Mouse (Mus musculus) heart, adult 8-10 months (tissue): ENCODE data around the gene Igsf21. TPM values are rescaled to one million over a fixed set of nuclear protein-coding genes. Genes with fewer than 3 reads are reported as not detected.

Experiments used
- DNase-seq: peaks from one replicate; pipeline ENCODE4 v3.0.0; 2022; ENCODE audit warnings: low spot score
- total RNA-seq, 4 experiments: library from RNA; stranded (reverse); gene quantifications; 2 replicates each; pipeline ENCODE4 v1.2.4; 2022

Igsf21 gene
- under 1 TPM in 3 of 4 experiments, not detected in 1; 0.12 to 0.52 (median 0.14) TPM for total RNA-seq

DNA sequence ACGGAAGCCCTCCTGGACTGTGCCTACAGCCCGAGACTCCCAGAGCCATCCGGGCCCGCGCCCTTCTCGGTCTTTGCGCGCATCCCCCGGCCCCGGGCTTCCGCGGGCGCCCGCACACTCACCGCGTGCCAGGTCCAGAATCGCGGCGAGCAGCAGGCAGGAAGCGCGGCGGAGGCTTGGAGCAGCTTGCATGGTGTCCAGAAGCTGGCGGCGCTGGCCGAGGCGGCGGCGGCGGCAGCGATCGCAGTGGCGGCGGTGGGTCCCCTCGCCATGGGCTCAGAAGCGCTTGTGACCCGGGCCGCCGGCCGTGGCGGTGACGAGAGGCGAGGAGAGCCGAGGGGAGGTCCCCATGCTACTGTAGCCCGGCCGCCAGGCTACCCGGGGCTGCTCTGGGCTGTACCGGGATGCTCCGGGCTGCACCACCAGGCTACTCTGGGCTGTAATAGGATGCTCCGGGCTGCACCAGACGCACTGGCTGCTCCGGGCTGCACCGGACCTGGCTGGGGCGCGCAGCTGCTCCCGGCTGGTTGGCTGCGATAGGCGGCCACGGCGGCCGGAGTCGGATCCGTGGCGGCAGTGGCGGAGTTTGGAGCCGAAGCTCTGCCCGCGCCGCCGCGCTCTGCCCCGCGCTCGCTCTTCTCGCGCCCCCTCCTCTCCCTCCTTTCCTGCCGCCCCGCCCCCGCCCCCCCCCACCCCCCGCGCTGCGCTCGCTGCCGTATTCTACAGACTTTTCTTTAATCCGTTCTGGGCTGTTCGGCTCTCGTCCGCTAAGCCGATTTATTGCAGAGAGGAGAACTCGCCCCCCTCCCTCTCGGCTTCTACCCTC, at the start of gene Igsf21:
Igsf21 (minus strand) TSS at position 605 of the 826 bp plus-strand sequence.
- no peak for DNase-seq

DNA sequence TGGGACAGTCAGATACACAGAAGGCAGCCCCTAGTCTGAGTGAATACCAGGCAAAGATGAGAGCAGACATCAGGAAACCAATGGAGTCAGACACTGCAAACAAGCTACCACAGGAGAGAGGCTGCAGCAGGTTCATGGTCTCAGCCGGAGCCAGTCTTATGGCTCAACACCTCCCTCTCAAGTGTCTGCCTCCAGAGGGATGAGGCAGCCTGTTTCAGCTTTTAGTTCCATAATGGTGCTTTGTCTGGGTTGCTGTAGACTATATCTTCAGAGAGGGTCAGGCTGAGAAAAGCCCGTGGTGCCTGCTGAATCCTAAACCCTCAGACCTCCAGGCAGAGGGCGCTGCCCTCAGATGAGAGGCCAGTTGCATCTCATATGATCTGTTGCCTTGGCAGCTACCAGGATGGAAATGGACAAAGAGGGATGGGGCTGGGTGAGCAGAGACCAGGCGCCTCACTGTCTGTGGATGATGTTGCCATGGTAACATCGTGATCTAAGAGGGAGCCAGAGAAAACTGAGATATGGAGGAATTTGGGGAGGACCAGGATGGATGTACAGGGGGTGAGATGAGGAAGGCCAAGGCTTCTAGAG, 39.2 kb upstream of the Igsf21 start:
- DNase-seq = no peak

DNA sequence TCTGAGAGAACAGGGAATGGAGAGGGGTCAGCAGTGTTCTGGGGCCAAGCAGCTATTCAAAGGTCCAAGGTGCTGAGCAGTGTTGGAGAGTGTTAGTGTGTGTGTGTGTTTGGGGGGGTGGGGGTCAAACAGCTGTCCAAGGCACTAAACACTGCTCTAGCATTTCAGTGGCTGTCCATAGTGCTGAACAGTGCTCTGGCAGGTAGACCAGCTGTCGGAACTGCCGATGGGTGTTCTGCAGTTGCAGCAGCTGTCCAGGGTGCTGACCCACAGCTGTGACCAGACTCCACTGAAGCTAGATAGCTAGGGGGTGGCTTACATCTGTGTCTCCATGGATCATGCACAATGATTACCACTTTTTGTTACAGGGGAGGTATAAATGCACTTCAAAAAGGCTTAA, 36.8 kb upstream of the Igsf21 start:
- DNase-seq = peak; percentile 6

DNA sequence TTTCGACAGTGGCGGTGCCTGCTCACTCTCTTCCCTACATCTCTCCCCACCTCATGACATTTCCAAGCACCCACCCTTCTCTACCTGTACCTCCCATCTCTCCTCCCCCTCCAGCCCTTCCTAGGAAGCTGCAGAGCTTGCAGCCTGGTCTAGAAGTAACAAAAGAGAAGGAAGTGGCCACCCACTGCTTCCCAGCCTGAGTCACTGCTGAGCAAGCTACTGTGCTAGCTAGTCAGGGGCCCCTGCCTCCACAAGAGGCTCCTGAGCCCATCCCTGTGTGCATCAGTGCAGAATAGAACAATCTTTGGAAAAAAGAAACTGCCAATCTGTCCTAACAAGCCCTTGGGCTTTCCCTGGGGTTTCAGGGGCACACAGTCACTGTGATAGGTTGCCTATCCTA, 31.7 kb upstream of the Igsf21 start:
- no peak for DNase-seq

DNA sequence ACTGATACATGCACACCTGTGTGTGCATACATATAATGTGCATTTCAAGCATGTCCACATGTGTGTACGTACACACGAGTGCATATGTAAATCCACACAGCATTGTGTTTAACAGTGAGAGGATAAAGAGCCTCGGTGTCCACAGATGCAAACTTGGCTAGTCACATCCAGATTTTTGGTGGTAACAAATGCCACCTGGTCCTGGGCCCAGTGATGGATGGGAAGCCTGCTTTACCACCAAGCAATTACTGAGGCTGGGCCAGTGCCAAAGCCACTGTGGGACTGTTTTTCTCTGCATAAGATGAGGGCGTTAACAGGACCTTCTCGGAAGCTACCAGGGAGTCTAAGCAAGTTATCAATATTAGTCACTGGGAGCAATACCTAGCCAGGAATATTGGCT, 25.3 kb upstream of the Igsf21 start:
- no peak for DNase-seq

DNA sequence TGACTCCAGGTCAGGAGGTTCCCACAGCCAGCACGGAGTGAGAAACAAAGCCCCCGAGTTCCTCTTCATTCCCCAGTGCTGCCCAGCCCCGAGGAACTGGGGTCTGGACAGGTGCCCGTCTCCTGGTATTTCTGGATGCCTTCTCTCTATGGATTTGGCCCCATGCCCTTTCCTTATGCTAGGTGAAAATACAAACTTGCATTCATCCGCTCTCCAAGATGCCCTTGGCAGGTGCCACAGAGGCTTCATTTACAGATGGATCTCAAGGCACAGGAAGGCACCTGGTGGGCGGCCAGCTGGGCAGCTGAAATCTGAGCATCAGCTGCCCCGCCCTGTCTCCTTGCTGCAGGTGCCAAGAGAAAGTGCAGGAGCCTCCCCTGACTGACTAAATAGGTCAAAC, 23.9 kb upstream of the Igsf21 start:
- DNase-seq = no peak

DNA sequence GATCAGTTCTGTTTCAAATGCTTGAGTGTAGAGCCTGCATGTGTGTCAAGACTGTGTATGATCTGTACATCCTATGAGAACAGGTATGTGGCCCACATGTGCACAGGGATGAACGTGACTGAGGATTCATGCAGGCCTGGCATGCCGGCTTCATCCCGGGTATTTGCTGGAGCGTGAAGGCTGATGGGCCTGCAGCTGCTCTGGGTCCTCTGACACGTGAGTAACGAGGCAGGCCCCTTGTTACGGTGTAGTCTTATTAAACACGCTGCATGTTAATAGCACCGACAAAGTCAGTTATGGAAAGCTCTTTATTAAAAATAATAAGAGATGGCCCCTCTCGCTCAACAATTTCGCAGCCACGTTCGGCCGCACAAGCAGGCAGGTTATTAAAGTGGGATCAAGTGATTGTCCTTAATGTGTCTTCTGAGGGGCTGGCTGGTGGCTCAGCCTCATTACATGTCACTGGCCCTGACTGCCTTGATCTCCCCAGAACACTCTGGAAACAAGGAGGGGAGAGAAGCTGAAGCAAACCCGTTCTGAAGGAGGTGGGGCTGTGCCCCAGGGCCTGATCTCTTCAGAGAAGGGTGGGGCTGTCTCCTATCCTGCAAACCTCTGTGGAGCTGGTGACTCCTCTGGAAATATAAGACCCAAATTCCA, 22.7 kb upstream of the Igsf21 start:
- DNase-seq = no peak

DNA sequence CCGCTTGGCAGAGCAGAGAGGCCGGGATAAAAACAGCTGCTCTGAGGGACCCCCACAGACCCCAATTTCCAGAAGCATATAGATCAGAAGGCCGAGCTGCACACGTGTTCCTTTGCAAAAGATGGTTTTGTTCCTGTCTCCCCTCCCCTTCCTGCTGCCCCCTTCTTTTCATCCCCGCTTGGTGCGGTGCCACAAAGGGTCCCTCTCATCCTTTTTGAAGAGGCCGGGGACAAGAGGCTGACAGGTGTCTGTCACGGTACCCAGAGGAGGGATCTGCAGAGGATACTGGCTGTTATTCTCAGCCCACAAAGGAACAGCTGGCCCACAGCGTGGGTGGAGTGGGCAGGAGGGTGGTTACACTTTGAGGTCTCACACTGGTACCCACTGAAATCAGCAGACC, 21.3 kb upstream of the Igsf21 start:
- no peak for DNase-seq

DNA sequence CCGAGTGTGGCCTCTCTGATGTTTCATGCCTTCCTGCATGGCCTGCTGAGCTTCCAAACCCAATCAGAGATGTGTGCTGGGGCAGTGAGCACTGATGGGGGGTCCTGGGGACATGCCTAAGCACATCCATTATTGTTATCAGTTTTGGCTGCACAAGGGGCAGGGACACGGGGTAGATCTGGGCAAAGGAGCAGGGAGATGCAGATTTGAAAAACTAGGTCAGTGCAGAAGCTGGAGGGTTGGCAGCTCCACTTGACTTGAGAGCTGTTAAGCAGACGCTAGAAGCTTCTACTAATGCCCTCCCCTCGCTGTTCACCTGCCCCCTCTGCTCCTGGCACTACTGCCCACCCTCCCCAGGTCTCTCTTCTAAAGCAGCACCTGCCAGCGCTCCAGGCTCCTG, 20.5 kb upstream of the Igsf21 start:
- no peak for DNase-seq

DNA sequence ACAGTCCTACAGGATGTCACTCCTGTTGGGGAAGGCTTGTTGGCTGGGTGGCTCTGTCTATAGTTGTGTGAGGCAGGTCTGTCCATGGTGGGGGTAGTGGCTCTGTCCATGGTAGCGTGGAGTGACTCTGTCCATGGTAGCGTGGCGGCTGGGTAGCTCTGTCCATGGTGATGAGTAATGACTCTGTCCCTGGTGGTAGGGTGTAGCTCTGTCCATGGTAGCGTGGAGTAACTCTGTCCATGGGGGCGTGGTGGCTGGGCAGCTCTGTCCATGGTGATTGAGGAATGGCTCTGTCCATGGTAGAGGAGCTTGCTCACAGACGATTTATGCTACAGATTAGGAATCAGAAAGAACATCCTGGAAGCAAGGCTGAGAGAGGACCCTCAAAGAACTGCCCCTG, 12.4 kb upstream of the Igsf21 start:
- DNase-seq = peak; percentile 2

DNA sequence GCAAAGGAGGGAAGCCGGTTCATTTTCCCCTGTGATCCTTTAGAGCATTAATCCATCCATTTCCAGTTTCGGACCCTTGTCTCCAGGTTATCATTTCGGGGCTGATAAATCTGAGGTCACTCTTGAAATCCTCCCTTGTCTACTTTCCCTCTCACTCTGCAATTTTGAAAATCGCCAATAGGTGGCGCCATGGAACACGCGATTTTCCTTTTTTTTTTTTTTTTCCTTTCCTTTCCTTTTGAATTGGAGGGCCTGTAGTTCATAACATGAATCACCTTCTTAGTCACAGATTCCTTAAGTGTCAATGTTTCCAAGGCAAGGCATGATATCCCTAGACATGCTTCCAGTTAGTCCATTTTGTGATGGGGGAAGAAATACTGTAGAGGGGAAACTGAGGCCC, 5.8 kb upstream of the Igsf21 start:
- no peak for DNase-seq

DNA sequence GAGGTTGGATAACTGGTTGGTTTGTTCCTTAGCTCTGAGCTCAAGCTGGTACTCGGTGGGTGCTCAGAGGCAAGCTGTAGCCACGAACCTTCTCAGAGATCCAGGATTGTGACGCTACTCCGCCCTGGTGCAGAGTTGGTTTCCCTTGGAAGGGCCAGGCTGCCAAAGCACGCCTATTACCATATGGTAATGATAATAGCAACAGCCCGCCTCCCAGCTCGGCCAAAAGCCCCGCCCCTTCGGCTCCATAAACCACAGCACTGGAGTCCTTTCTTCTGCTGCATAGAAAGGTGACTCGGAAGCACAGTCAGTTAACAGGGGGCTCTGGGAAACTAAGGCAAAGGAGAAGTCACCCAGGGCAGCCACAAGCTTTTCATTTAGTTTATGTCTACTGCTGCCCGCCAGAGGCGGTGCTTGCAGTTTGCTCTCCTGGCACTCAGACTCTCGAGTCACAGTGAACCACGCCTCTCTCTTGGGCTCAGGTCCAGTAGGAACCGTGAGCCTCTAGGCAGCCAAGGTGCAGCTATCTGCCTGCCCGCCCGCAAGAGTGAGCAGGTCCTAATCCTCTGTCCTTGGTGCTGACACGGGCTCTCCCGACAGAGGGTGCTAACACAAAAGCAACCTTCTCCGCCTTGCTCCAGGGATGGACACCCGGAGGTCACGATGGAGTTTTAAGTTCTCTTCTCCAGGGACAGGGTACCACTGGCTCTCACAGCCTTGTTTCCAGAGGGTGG, 2.6 kb upstream of the Igsf21 start:
- DNase-seq = peak; percentile 6

DNA sequence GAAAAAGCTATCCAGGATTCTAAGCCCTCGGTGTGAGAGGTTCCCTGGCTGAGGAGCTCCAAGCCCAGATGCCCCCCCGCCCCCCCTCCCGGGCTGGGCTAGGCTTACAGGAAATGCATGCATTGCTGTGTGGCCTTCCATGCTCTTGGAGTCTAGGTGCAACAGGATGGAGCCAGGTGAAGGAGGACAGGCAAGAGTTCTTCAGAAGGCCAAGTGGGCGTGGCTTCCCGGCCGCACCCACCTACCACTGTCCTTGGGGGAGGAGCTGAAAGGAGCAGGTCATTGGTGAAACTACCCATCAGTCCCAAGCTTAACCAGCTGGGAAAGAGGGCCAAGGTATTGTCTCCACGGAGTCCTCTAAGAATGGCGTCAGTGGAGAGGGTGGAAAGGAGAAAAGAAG, 1.8 kb upstream of the Igsf21 start:
- no peak for DNase-seq

DNA sequence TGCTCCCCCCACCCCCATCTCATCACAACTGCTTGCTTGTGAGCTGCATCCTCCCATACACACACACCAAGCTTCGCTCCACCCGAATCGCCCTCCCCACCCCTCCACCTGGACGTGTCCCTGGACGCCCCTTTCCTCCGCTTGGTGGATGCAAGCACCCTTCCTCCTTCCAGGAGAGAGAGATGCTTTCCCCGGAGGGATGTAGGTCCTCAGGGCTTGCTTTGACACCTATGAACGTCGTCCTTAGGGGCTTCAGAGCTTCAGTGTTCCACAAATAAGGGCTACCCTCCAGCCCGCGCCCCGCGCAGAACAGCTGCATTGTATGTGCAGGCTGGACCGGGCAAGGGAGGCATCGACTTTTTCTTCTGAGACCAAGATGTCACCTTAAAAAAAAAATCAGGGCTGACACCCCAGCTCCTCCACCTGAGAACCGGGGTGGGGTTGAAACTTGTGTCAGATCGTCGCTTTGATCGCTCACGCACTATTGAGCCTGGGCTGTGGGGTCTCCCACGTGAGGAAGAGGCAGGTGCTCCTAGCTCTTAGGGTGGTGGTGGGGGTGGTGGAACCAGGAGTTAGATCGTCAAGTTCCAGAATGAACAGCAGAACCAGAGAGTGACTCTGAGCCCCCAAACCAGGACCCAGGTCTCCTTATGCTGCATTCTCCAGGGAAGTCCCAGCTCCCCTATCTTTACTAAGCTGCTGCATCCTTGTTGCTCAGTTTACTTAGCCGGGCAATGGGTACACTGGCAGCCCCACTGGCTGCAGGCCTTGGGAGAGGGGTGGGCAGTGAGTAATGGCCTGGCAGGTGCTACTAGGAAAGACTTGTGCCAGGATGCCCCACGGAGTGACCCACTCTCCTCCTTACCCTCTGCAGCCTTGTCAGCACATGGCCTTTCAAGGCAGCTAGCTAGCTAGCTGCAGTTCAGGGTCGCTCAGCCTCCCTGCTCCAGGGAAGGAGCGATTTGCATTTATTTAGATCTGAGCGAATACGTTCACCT, 721 bp upstream of the Igsf21 start:
- DNase-seq = no peak

DNA sequence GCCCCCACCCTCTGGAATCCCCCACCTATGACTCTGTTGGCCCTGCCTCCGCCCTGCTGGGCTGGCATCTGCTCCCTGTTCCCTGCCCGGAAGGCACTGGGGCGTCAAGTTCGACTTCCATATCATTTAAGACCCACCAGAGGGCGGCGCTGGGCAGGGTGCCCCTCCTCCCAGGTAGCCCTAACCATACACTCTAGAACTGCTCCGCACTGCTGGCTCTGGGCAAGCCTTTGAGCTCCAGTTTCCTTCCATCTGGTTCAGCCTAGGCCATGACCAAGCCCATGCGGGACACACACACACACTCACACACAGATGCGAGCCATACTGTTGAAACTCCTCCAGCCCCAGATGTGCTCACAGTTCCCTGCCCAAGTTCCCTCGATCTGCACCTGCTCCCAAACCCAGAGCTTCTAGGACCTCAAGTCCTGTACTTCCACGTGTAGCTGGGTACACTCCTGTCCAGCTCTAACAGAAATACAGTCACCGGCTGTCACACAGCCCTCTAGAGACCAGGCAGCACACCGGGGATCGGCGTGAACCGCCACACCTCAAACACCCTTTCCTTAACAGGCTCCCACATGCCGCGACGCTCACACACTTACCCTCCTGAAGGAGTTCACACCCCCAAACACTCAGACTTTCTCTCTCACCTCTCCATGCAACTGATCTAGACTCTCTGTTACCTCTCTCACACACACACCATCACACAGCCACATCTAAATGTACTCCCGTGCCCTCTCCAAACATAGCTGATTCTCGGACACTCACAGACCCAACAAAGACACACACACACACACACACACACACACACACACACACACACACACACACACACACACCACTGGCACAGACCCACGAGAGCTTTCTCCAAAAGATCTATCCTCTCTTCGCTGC, 1.1 kb downstream of the Igsf21 start:
- DNase-seq = no peak

DNA sequence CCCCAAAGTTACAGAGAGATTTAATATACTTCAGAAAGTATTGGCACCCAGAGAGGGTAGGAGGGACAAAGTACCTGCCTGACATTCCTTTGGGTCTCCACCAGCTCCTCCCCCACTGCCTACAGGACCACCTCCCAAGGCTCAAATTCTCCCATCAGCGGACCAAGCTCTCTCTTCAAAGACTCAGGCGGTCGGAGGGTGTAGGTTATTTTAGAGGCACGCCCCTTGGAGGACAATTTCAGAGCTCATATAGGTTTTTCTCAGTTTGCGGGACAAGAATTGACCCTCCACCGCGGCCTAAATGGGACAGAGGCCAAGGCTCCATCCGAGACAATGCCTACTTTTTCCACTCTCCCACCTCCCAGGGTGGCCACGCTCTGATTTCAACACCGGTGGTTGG, 1.7 kb downstream of the Igsf21 start:
- no peak for DNase-seq

DNA sequence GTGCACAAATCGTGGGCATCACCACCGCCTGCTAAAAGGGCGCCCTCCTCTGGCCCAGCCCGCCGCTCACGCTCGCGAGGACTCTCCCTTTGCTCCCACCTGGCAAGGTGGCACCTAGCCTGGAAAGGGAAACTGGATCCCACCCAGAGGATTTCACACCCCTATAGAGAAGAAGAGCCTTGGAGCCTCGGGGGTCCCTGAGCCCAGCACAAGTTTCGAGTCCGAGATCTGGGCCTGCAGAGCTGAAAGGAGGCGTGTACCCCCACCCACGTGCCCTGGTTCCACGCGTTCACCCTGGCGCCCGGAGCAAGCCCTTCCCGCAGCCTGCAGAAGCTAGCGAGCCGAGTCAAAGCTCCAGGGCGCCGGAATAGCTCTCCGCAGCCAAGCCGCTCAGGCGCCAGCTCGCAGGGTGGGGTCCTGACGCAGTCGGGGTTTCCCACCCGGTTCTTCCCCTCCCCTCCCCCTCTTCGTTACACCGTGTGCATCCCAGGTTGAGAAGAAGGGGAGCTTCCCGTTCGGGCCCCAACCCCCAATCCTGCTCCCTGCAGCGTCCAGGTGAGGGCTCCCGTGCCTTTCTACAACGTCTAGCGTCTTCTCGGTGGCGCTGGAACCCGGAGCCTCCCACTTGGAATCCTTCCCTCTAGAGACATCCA, 2.3 kb downstream of the Igsf21 start:
- DNase-seq = no peak

DNA sequence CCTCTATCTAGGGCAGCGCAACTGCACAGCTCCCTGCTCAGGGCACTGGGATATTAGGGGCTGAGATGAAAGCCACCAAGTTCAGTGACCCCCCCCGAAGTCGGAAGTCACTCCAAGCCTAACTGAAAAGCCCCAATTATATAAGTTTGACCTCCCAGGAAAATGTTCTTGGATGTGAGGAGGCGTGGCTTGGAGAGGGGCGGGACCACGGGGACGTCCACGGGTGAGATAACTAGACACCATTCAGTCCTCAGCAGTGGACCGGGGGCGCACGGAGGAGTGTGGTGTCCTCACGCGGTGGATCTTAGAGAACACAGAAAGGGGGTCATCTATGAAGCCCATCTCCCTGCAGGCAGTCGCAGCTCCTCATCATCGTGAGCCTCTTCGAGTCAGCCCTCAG, 3.4 kb downstream of the Igsf21 start:
- no peak for DNase-seq

DNA sequence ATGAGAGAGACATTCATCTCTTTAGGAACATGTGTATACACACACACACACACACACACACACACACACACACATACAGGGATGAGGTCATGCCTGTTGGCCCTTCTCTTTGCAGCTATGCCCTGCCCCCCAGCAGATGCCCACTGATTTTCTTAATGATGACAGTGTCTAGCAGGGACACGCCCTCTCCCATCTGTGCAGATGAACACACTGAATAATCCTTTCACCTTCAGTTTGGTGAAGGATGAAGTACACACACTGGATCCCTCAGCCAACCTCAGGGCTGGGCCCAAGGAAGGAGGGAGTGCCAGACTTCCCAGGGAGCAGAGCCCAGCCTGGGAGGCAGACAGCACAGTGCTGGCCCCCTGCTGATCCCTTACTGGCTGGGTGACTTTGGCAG, 4.3 kb downstream of the Igsf21 start:
- no peak for DNase-seq
